Mouse (Mus musculus): ENCODE results near the gene Gm47959. TPM values are rescaled to one million over a fixed set of nuclear protein-coding genes. Genes with fewer than 3 reads are reported as not detected.

The Gm47959 gene
- total RNA-seq (2023) = not detected in 4 replicates

DNA sequence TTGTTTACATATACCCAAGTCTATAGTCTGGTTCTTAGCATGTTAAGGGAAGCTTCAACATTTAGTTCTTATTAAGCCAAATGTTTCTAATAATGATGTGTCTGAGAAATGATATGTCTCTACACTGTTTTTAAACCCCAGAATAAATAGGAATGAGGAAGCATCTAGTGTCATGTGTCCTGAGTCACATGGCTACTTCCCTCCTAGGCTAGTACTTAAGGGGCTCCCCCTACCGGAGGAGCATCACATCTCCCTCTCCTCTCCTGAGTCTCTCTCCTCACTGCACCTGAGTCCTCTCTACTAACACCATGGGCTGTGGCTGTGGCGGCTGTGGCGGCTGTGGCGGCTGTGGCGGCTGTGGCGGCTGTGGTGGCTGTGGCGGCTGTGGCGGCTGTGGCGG is at the start of gene Gm47959:
Gene Gm47959 (plus strand): TSS at position 243 of the 400 bp plus-strand sequence.

GRCm38 (mm10) chr1:82955913-82956312 is 44.4 kb upstream of the Gm47959 start, which contains the start of gene Gm7544:
Gm7544 (minus strand) TSS chr1:82956013.

DNA sequence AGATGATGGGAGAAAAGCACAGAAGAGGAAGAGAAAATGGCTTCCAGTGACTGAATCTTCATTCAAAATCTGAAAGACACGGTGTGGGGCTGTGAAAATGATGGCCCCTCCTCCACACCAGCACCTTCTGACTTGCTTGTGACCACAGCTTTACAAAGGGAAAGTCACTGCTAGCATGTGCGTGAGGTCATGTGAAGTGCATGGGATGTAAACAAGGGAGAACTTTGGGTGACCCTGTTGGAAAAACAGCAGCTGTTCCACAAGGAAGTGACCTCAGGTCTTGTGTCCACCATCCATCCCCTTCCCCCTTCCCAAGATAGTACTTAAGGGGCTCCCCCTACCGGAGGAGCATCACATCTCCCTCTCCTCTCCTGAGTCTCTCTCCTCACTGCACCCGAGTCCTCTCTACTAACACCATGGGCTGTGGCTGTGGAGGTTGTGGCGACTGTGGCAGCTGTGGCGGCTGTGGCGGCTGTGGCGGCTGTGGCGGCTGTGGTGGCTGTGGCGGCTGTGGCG is 40.4 kb upstream of the Gm47959 start, which contains the start of gene Gm47955:
Gene Gm47955 (plus strand): TSS at position 417 of the 516 bp plus-strand sequence.

DNA sequence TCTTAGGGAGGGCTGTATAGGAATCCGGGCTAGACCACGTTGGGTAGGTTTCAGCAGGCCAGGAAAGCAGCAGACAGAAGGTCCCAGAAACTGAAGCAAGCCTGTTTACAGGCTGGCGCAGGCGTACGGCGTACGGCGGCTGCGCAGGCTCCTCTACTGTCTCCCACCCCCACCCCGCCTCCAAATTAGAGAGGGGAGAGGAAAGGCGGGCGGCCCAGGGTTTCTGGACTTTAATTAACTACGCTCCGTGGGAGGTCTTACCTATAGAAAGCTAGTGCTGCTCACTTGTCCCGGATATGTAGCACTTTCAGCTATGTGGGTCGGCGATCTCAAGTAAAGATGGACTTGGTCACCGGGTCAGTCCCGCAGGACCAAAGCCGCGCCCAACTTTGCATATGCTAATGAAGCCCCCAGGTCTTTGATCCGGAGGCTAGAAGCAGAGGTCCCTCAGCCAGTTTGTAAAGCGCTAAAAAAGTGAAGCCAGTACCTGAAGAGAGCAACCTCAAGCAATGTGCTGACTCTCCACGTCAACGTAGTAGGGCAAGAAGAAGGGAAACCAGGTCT is 37.8 kb downstream of the Gm47959 start, which contains the start of gene Slc19a3:
Gene Slc19a3 (minus strand): TSS at position 340 of the 564 bp plus-strand sequence.

DNA sequence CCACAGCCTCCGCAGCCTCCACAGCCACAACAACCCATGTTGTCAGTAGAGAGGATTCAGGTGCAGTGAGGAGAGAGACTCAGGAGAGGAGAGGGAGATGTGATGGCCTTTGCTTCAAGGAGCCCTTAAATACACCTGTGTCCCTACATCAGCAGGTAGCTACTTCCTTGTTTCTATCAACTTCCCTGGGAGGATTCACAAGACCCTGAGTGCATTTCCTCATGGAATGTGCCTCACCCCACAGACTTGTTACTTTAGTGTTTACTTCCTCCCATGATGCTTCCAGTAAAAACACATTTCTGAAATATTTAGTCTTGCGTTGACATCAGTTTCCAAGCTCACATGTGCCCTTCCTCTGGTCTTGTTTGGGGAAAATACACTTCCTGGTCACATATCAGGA is 42.0 kb downstream of the Gm47959 start, which contains the start of gene Krtap28-10:
Gene Krtap28-10 (minus strand): TSS at position 101 of the 400 bp plus-strand sequence.

DNA sequence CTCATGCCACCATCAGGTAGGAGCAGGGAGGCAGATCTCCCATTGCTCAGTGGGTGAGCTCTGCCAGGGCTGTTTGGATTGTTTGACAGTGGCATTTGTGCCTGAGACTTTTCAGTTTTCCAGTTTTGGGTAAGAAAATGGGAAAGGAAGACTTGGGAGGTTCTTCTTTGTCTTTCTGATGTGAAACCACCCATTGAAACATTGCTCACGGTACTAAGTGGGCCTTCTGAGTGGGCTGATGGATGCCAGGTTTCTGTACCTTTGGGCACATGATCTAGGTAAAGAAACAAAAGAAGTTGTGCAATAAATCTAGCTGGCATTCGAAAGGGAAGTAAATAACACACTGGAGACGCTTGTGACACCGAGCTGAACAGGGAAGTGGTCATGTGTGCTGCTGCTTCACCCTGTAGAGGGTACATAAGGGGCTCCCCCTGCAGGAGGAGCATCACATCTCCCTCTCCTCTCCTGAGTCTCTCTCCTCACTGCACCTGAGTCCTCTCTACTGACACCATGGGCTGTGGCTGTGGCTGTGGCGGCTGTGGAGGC is 44.6 kb downstream of the Gm47959 start, which contains the start of gene Gm47969:
Gene Gm47969 (plus strand): TSS at position 51 of the 546 bp plus-strand sequence.

Other genes starting within 250 kb of the Gm47959 start
- not detected in 4 replicates for gene Tm4sf20, start 232.1 kb upstream of the Gm47959 start, total RNA-seq (2023)
- gene Gm47791, start 229.3 kb upstream of the Gm47959 start, total RNA-seq (2023) = not detected in 4 replicates
- 52.8 to 57.3 TPM (median 55.1 TPM) in 4 replicates for gene Agfg1, start 161.1 kb upstream of the Gm47959 start, total RNA-seq (2023)
- gene A030005L19Rik, start 87.2 kb upstream of the Gm47959 start, total RNA-seq (2023) = 0.72 to 1.8 TPM (median 1.4 TPM) in 4 replicates
- not detected in 4 replicates for gene A030014E15Rik, start 75.6 kb upstream of the Gm47959 start, total RNA-seq (2023)
- not detected in 4 replicates for gene Gm6217, start 69.1 kb upstream of the Gm47959 start, total RNA-seq (2023)
- not detected in 4 replicates for gene A030003K21Rik, start 57.2 kb upstream of the Gm47959 start, total RNA-seq (2023)
- gene Gm7544, start 44.5 kb upstream of the Gm47959 start, total RNA-seq (2023) = not detected in 4 replicates
- gene Gm47955, start 40.3 kb upstream of the Gm47959 start, total RNA-seq (2023) = not detected in 4 replicates
- gene Slc19a3, start 37.9 kb downstream of the Gm47959 start, total RNA-seq (2023) = not detected in 4 replicates
- gene Krtap28-10, start 41.9 kb downstream of the Gm47959 start, total RNA-seq (2023) = not detected in 4 replicates
- not detected in 4 replicates for gene Gm47969, start 44.4 kb downstream of the Gm47959 start, total RNA-seq (2023)
- gene A030005K14Rik, start 58.8 kb downstream of the Gm47959 start, total RNA-seq (2023) = not detected in 4 replicates
- gene Krtap28-13, start 60.4 kb downstream of the Gm47959 start, total RNA-seq (2023) = not detected in 4 replicates
- gene Ccl20, start 116.2 kb downstream of the Gm47959 start, total RNA-seq (2023) = not detected in 4 replicates
- not detected in 4 replicates for gene Daw1, start 159.2 kb downstream of the Gm47959 start, total RNA-seq (2023)

All from B cell, adult 62 days (primary cell).